Mouse (Mus musculus) liver, postnatal 0 days (tissue): ENCODE data around the gene Prr15l. TPM values are rescaled to one million over a fixed set of nuclear protein-coding genes. Genes with fewer than 3 reads are reported as not detected.

ENCODE experiments used
- ATAC-seq: fragments of 200-750 bp; cut with Nextera tagmentation; 2 replicates; pipeline ENCODE4 v1.8.0; 2017; ENCODE audit warnings: mild to moderate bottlenecking, moderate library complexity
- DNase-seq: peaks from one replicate; pipeline ENCODE4 v3.0.0-alpha.2; 2016
- H3K27ac ChIP-seq: fragments of 300-500 bp; sonication (generic); 2 replicates; pipeline ENCODE4 v1.5.1; 2014; ENCODE audit warnings: antibody characterized with exemption, moderate library complexity, mild to moderate bottlenecking, low read depth
- H3K27me3 ChIP-seq: fragments of 300-500 bp; sonication (generic); 2 replicates; pipeline ENCODE4 v1.6.1; 2014; ENCODE audit warnings: low read length, control low read depth, mixed read lengths; ENCODE audit not compliant: insufficient read depth
- H3K36me3 ChIP-seq: fragments of 300-500 bp; sonication (generic); replicated peaks from 2 replicates; pipeline ENCODE4 v1.6.1; 2014; ENCODE audit warnings: mild to moderate bottlenecking, control low read depth, low read length, moderate library complexity, mixed read lengths; ENCODE audit not compliant: insufficient read depth
- H3K4me1 ChIP-seq: fragments of 300-500 bp; sonication (generic); 2 replicates; pipeline ENCODE4 v1.6.1; 2014; ENCODE audit warnings: antibody characterized with exemption, mild to moderate bottlenecking, control low read depth; ENCODE audit not compliant: insufficient read depth
- H3K4me2 ChIP-seq: fragments of 300-500 bp; sonication (generic); 2 replicates; pipeline ENCODE4 v1.6.1; 2014; ENCODE audit warnings: low read depth, mild to moderate bottlenecking, low read length, moderate library complexity, mixed read lengths
- H3K4me3 ChIP-seq: fragments of 300-500 bp; sonication (generic); 2 replicates; pipeline ENCODE4 v1.5.1; 2014; ENCODE audit warnings: low read depth, low read length
- H3K9ac ChIP-seq: fragments of 300-500 bp; sonication (generic); replicated peaks from 2 replicates; pipeline ENCODE4 v1.6.1; 2014; ENCODE audit warnings: mild to moderate bottlenecking, moderate library complexity
- H3K9me3 ChIP-seq: fragments of 300-500 bp; sonication (generic); 2 replicates; pipeline ENCODE4 v1.6.1; 2016; ENCODE audit warnings: mild to moderate bottlenecking, control low read depth, low read length, mixed read lengths
- CTCF ChIP-seq: sonication (generic); IDR thresholded peaks from 2 replicates; pipeline ENCODE4 v1.5.1; 2016; ENCODE audit warnings: antibody characterized with exemption, low read depth
- EP300 ChIP-seq: IDR thresholded peaks from 2 replicates; pipeline ENCODE4 v1.6.1; 2016; ENCODE audit warnings: antibody characterized with exemption, low read depth, mild to moderate bottlenecking
- WGBS: fragments of 180-500 bp; shearing (Covaris S2); extraction: QIAGEN DNeasy Blood & Tissue Kit; methylation state at CpG from one replicate; pipeline ENCODE4 v1.1.7; 2014; ENCODE audit not compliant: insufficient replicate concordance; 5-methylcytosine and 5-hydroxymethylcytosine counted together
- polyA plus RNA-seq: library from polyadenylated mRNA; unstranded; fragments of >200 nt; fragmentation: Nextera tagmentation; extraction: Ambion mirVana; gene quantifications from 2 replicates; pipeline ENCODE4 v1.2.1, GENCODE M21; 2015

The Prr15l gene
- polyA plus RNA-seq, 1 experiment from 2014 or later, result 10.1 TPM

DNA sequence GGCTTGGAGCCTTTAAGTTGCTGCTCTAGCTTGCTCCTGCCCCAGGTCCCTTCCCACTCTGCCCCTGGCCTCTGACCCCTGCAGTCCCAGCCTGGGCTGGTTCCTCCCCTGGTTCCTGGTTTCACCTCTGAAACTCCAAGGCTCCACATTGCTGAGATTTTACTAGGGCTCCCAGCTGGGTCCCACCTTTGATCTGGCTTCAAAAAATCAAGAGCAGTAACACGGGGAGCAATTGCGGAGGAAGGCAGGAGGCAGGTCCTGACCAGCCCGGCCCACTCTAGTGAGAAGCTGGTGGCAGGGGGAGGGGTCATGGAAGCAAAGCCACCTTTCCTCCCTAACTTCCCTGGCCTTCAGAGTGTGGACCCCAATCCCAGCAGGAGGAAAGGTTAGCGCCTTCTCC is 57.0 kb downstream of the Prr15l start:
- Histone ChIP-seq H3K36me3 (no peaks in the 10 kb centered on the region), H3K27ac (no peak overlapping the region), H3K9ac (no peak overlapping the region), H3K4me3 (no peak overlapping the region), H3K9me3 (no peaks in the 10 kb centered on the region), H3K4me2 (no peak overlapping the region), H3K4me1 (peaks cover 11% of the 10 kb centered on the region), H3K27me3 (0 out of 2 replicates have a peak, but pooled peaks cover 21% of the 10 kb centered on the region)
- TF ChIP-seq EP300 (no peak), CTCF (no peak)
- 53% methylated on average over 4 of the region's 4 CpGs for WGBS
- ATAC-seq, result no peak
- DNase-seq, result no peak

DNA sequence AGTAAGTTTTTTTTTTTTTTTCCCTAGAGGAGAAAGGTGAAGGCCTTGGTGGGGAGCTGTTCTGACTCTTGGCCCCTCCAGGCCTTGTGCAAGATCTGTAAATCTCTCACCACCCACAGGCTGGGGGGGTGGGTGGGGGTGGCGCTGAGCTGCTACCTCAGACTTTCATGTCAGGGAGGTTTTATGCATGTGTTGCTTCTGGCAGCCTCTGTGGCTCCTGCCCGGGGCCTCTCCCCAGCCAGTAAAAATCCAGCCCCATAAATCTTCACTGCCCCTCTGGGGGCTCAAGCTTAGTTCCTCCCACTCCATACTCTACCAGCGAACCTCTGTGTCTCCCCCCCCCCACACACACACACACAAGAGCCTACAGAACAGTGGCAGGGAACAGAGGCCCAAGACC is 58.6 kb downstream of the Prr15l start:
- H3K27ac ChIP-seq, result no peak overlapping the region
- H3K9me3 ChIP-seq, result no peaks in the 10 kb centered on the region
- ATAC-seq (no peak), DNase-seq (no peak)
- H3K4me3 ChIP-seq, result no peak overlapping the region
- no peak overlapping the region for H3K4me2 ChIP-seq
- H3K36me3 ChIP-seq, result no peaks in the 10 kb centered on the region
- TF ChIP-seq CTCF, result no peak
- TF ChIP-seq EP300, result no peak
- H3K4me1 ChIP-seq, result peaks cover 11% of the 10 kb centered on the region
- H3K27me3 ChIP-seq, result 0 out of 2 replicates have a peak, but pooled peaks cover 21% of the 10 kb centered on the region
- no peak overlapping the region for H3K9ac ChIP-seq
- WGBS, result 55% methylated on average over 3 of the region's 3 CpGs

Other genes starting within 250 kb of the Prr15l start
- 7.0 and 7.5 TPM in 2 replicates for gene Snx11, start 150.5 kb upstream of the Prr15l start, polyA plus RNA-seq
- 20.7 and 24.9 TPM in 2 replicates for gene Cbx1, start 139.0 kb upstream of the Prr15l start, polyA plus RNA-seq
- 17.6 and 22.1 TPM in 2 replicates for gene Nfe2l1, start 98.1 kb upstream of the Prr15l start, polyA plus RNA-seq
- 51.0 and 55.5 TPM in 2 replicates for gene Copz2, start 78.2 kb upstream of the Prr15l start, polyA plus RNA-seq
- gene Cdk5rap3, start 11.6 kb upstream of the Prr15l start, polyA plus RNA-seq, result 38.3 and 38.4 TPM in 2 replicates
- gene Pnpo, start 15.9 kb downstream of the Prr15l start, polyA plus RNA-seq, result 271 and 273 TPM in 2 replicates
- gene Sp2, start 54.9 kb downstream of the Prr15l start, polyA plus RNA-seq, result 6.8 and 7.1 TPM in 2 replicates
- 0.06 and 0.07 TPM in 2 replicates for gene Sp6, start 85.3 kb downstream of the Prr15l start, polyA plus RNA-seq
- gene Scrn2, start 101.8 kb downstream of the Prr15l start, polyA plus RNA-seq, result 20.6 and 21.2 TPM in 2 replicates
- 0.65 and 0.73 TPM in 2 replicates for gene Lrrc46, start 113.3 kb downstream of the Prr15l start, polyA plus RNA-seq
- 34.1 and 34.5 TPM in 2 replicates for gene Mrpl10, start 113.5 kb downstream of the Prr15l start, polyA plus RNA-seq
- gene Osbpl7, start 122.5 kb downstream of the Prr15l start, polyA plus RNA-seq, result 1.8 and 2.4 TPM in 2 replicates
- gene Tbx21, start 187.2 kb downstream of the Prr15l start, polyA plus RNA-seq, result 0.27 and 0.37 TPM in 2 replicates
- gene Tbkbp1, start 223.4 kb downstream of the Prr15l start, polyA plus RNA-seq, result 1.6 and 1.8 TPM in 2 replicates